Mouse (Mus musculus) hindbrain, embryonic 14.5 days (tissue): Measurements from ENCODE around the gene Gm28374. TPM values are rescaled to one million over a fixed set of nuclear protein-coding genes. Genes with fewer than 3 reads are reported as not detected.

Experiments
- ATAC-seq: fragments of 200-750 bp; cut with Nextera tagmentation; 2 replicates; pipeline ENCODE4 v1.8.0; 2017; ENCODE audit warnings: moderate number of reproducible peaks, mild to moderate bottlenecking, moderate TSS enrichment, moderate library complexity; ENCODE audit not compliant: low FRiP score
- DNase-seq: peaks from one replicate; pipeline ENCODE4 v3.0.0-alpha.2; 2015; ENCODE audit warnings: low spot score
- H3K27ac ChIP-seq: fragments of 300-500 bp; sonication (generic); 2 replicates; pipeline ENCODE4 v1.5.1; 2014; ENCODE audit warnings: mild to moderate bottlenecking, moderate library complexity
- H3K27me3 ChIP-seq: fragments of 300-500 bp; sonication (generic); 2 replicates; pipeline ENCODE4 v1.6.1; 2014; ENCODE audit warnings: mild to moderate bottlenecking, low read length, mixed read lengths; ENCODE audit not compliant: control insufficient read depth, insufficient read depth
- H3K36me3 ChIP-seq: fragments of 300-500 bp; sonication (generic); replicated peaks from 2 replicates; pipeline ENCODE4 v1.6.1; 2014; ENCODE audit not compliant: control insufficient read depth, insufficient read depth
- H3K4me1 ChIP-seq: fragments of 300-500 bp; sonication (generic); replicated peaks from 2 replicates; pipeline ENCODE4 v1.6.1; 2014; ENCODE audit warnings: antibody characterized with exemption, low read length, mixed read lengths; ENCODE audit not compliant: control insufficient read depth, insufficient read depth
- H3K4me2 ChIP-seq: fragments of 300-500 bp; sonication (generic); replicated peaks from 2 replicates; pipeline ENCODE4 v1.6.1; 2014; ENCODE audit warnings: mild to moderate bottlenecking, moderate library complexity
- H3K4me3 ChIP-seq: fragments of 300-500 bp; sonication (generic); replicated peaks from 2 replicates; pipeline ENCODE4 v1.5.1; 2014; ENCODE audit warnings: mild to moderate bottlenecking, low read length
- H3K9ac ChIP-seq: fragments of 300-500 bp; sonication (generic); 2 replicates; pipeline ENCODE4 v1.6.1; 2014
- H3K9me3 ChIP-seq: fragments of 300-500 bp; sonication (generic); 2 replicates; pipeline ENCODE4 v1.6.1; 2016; ENCODE audit warnings: low read length; ENCODE audit not compliant: control insufficient read depth
- WGBS: fragments of 180-500 bp; shearing (Covaris S2); extraction: QIAGEN DNeasy Blood & Tissue Kit; methylation state at CpG from one replicate; pipeline ENCODE4 v1.1.7; 2014; 5-methylcytosine and 5-hydroxymethylcytosine counted together
- polyA plus RNA-seq: library from polyadenylated mRNA; unstranded; fragments of >200 nt; fragmentation: Nextera tagmentation; extraction: Ambion mirVana; gene quantifications from 2 replicates; pipeline ENCODE4 v1.2.1, GENCODE M21; 2014

The Gm28374 gene
- polyA plus RNA-seq, 1 experiment from 2014 or later: 1.2 TPM

GRCm38 (mm10) chr19:6118677-6119185 is 36.7 kb upstream of the Gm28374 start:
- peaks cover 23% of the 10 kb centered on the region; the same call in 1 of the 2 replicates for H3K4me1 ChIP-seq
- peak overlapping the region; percentile 90 for H3K4me3 ChIP-seq
- DNase-seq (no peak), ATAC-seq (peak; percentile 59)
- peaks cover 46% of the 10 kb centered on the region for H3K36me3 ChIP-seq
- WGBS: 0% methylated on average over 8 of the region's 8 CpGs
- peak overlapping the region; percentile 92 for H3K27ac ChIP-seq
- H3K9ac ChIP-seq: peak overlapping the region; percentile 87
- peak overlapping the region; percentile 94 for H3K4me2 ChIP-seq
- no peaks in the 10 kb centered on the region for H3K9me3 ChIP-seq
- no peaks in the 10 kb centered on the region for H3K27me3 ChIP-seq

GRCm38 (mm10) chr19:6117986-6118676 is 36.1 kb upstream of the Gm28374 start, which contains the start of gene Sac3d1:
Sac3d1 (minus strand) TSS chr19:6118650.
- peak within 1 kb of the TSS; percentile 87 for H3K9ac ChIP-seq
- no peaks in the 10 kb centered on the region for H3K27me3 ChIP-seq
- H3K4me1 ChIP-seq: peaks cover 23% of the 10 kb centered on the region; the same call in 1 of the 2 replicates
- under 1% methylated on average over 73 of the region's 77 CpGs for WGBS
- H3K9me3 ChIP-seq: no peaks in the 10 kb centered on the region
- DNase-seq (peak; percentile 96), ATAC-seq (peak; percentile 82)
- H3K27ac ChIP-seq: peak within 1 kb of the TSS; percentile 92
- peak within 1 kb of the TSS; percentile 94 for H3K4me2 ChIP-seq
- H3K36me3 ChIP-seq: peaks cover 48% of the 10 kb centered on the region
- H3K4me3 ChIP-seq: peak within 1 kb of the TSS; percentile 90

- WGBS: 6% methylated on average over 30 of the region's 32 CpGs
- peak overlapping the region; percentile 92 for H3K27ac ChIP-seq
- peak overlapping the region; percentile 87 for H3K9ac ChIP-seq
- DNase-seq: no peak
- ATAC-seq: no peak
- no peaks in the 10 kb centered on the region for H3K27me3 ChIP-seq
- peaks cover 23% of the 10 kb centered on the region; the same call in 1 of the 2 replicates for H3K4me1 ChIP-seq
- no peaks in the 10 kb centered on the region for H3K9me3 ChIP-seq
- peak overlapping the region; percentile 90 for H3K4me3 ChIP-seq
- H3K4me2 ChIP-seq: peak overlapping the region; percentile 94
- H3K36me3 ChIP-seq: peaks cover 51% of the 10 kb centered on the region
Observed at GRCm38 (mm10) chr19:6117346-6117985, 35.4 kb upstream of the Gm28374 start.

- Histone ChIP-seq H3K4me1 (peaks cover 23% of the 10 kb centered on the region; the same call in 1 of the 2 replicates), H3K9ac (peak overlapping the region; percentile 87; the same call in 1 of the 2 replicates), H3K9me3 (no peaks in the 10 kb centered on the region), H3K27ac (no peak overlapping the region), H3K36me3 (peaks cover 43% of the 10 kb centered on the region), H3K4me2 (peak overlapping the region; percentile 94), H3K27me3 (no peaks in the 10 kb centered on the region), H3K4me3 (no peak overlapping the region)
- 94% methylated on average over 15 of the region's 15 CpGs for WGBS
- ATAC-seq (no peak), DNase-seq (no peak)
Observed at GRCm38 (mm10) chr19:6116113-6116850, 34.2 kb upstream of the Gm28374 start.

GRCm38 (mm10) chr19:6113116-6113515 is 31.1 kb upstream of the Gm28374 start:
- ATAC-seq (no peak), DNase-seq (no peak)
- 58% methylated on average over 6 of the region's 6 CpGs for WGBS
- Histone ChIP-seq H3K4me1 (peaks cover 12% of the 10 kb centered on the region; the same call in 1 of the 2 replicates), H3K36me3 (peaks cover 35% of the 10 kb centered on the region), H3K9ac (no peak overlapping the region), H3K4me3 (no peak overlapping the region), H3K27me3 (no peaks in the 10 kb centered on the region), H3K4me2 (no peak overlapping the region), H3K27ac (no peak overlapping the region), H3K9me3 (no peaks in the 10 kb centered on the region)

- Histone ChIP-seq H3K36me3 (no peaks in the 10 kb centered on the region), H3K4me1 (no peaks in the 10 kb centered on the region), H3K4me2 (no peak within 1 kb of the TSS), H3K4me3 (no peak within 1 kb of the TSS), H3K9ac (no peak within 1 kb of the TSS; the same call in 1 of the 2 replicates), H3K27me3 (no peaks in the 10 kb centered on the region), H3K9me3 (no peaks in the 10 kb centered on the region), H3K27ac (no peak within 1 kb of the TSS)
- WGBS: 83% methylated on average over 7 of the region's 7 CpGs
- ATAC-seq (no peak), DNase-seq (no peak)
Observed at GRCm38 (mm10) chr19:6105586-6105985, 23.5 kb upstream of the Gm28374 start, which contains the start of gene Naaladl1. Naaladl1 (plus strand) TSS chr19:6105782.

GRCm38 (mm10) chr19:6104476-6104875 is 22.4 kb upstream of the Gm28374 start:
- no peak overlapping the region for H3K4me2 ChIP-seq
- H3K27me3 ChIP-seq: no peaks in the 10 kb centered on the region
- 88% methylated on average over 4 of the region's 4 CpGs for WGBS
- H3K27ac ChIP-seq: no peak overlapping the region
- H3K4me1 ChIP-seq: no peaks in the 10 kb centered on the region
- H3K9me3 ChIP-seq: no peaks in the 10 kb centered on the region
- DNase-seq (no peak), ATAC-seq (no peak)
- no peaks in the 10 kb centered on the region for H3K36me3 ChIP-seq
- H3K4me3 ChIP-seq: no peak overlapping the region
- no peak overlapping the region for H3K9ac ChIP-seq

- Histone ChIP-seq H3K9me3 (no peaks in the 10 kb centered on the region), H3K36me3 (no peaks in the 10 kb centered on the region), H3K4me1 (no peaks in the 10 kb centered on the region), H3K4me2 (no peak overlapping the region), H3K27ac (no peak overlapping the region), H3K27me3 (no peaks in the 10 kb centered on the region), H3K4me3 (no peak overlapping the region), H3K9ac (no peak overlapping the region)
- WGBS: 81% methylated on average over 6 of the region's 6 CpGs
- no peak for DNase-seq
- ATAC-seq: no peak
Observed at GRCm38 (mm10) chr19:6102169-6102853, 20.3 kb upstream of the Gm28374 start.
